In the genomic region with DNA sequence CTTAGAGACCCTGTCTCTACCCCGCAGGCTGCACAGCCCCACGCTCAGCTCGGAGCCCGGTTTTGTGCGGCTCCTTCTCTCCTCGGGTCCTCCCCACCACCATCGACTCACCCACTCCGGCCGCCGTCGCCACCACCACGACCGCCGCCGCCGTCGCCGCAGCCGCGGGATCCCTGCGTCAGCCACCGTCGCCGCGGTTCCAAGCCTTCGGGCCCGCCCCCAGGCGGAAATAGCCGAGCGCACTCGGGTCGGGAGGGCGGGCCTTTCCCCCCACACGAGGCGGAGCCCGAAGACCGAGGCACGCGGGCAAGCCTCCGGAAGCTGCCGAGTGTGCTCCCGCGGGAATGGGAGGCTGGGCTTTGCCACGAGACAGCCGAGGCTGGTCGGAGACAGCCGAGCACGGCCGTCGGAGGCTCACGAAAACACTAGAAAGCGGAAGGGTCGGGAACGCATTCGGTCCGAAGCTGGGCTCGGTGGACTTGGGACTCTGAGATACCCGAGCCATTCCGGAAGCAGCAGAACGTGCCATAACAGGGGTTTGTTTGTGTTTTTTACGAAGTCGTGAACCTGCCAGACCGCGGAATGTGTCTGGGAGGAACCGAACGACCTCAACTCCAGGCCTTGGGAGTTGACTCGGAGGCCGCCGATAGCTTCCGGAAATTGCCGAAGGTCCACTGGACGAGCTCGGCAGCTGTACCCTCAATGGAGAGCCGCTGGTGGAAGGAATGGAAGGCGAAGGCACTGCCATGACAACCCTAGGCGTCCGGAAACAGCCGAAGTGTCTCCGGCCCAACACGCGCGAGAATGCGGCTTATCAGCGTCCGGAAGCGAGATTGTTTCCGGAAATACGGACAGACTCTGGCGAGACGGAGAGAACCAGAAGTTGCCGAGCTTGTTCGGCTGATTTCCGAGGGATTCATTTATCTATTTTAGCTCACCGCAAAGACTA, we compare ENCODE assay signal across 8 mouse cellular contexts. TPM values are rescaled to one million over a fixed set of nuclear protein-coding genes. Genes with fewer than 3 reads are reported as not detected.
DNase-seq lines count a peak whose midpoint lies in the region; ATAC-seq lines count a peak whose summit lies in the region.

A gene (minus strand): TSS at position 218 of the 949 bp plus-strand sequence.

- peaks cover 85% of the 10 kb centered on the region for H3K4me1 ChIP-seq in megakaryocyte, embryonic 14.5 days

- DNase-seq in ZHBTc4 (ENCODE audit: low read depth, low spot score): peak; percentile 98
- peak; percentile 96 to 97 for DNase-seq in gastrocnemius, adult 8-10 months (ENCODE audit: low spot score in 2 of 2)
- peak; percentile 90 for DNase-seq in hindlimb bud, embryonic 11.5 days (ENCODE audit: extremely low spot score, low read depth, low spot score)
- DNase-seq in left cerebral cortex, adult 8-10 months (ENCODE audit: low spot score in 2 of 2): peak; percentile 96 to 97
- DNase-seq in right cerebral cortex, postnatal 10 days (ENCODE audit: low spot score in 2 of 2): peak; percentile 99
- peak; percentile 98 for DNase-seq in urinary bladder, postnatal 25 days (ENCODE audit: low spot score)

- no peaks in the 10 kb centered on the region for H3K27me3 ChIP-seq in megakaryocyte, embryonic 14.5 days (replicated peaks)

- peaks cover 77% of the 10 kb centered on the region for H3K36me3 ChIP-seq in megakaryocyte, embryonic 14.5 days (replicated peaks; ENCODE audit: low read length)

- ATAC-seq in common myeloid progenitor, adult 5-6 weeks (replicated peaks; ENCODE audit: low read depth, poor library complexity, severe bottlenecking): peak; percentile 84

- H3K9me3 ChIP-seq in megakaryocyte, embryonic 14.5 days: no peaks in the 10 kb centered on the region

- H3K4me3 ChIP-seq in megakaryocyte, embryonic 14.5 days (replicated peaks): peak within 1 kb of the TSS; percentile 97

RNA-seq across cellular contexts. Expression of the gene that starts here (rescaled TPM):
- 19.8 and 23.7 TPM in 2 replicates for total RNA-seq in common myeloid progenitor, adult 5-6 weeks (2017)
- 10 to 100 TPM; 14.5 to 17.4 (median 16.0) TPM for total RNA-seq in gastrocnemius, adult 8-10 months (2022)
- total RNA-seq in left cerebral cortex, adult 8-10 months (2022): 100 to 1,000 TPM; 143 to 151 (median 149) TPM
- polyA plus RNA-seq in megakaryocyte, embryonic 14.5 days (2012; ENCODE audit: insufficient read depth, low replicate concordance): 51.5 and 59.4 TPM in 2 replicates

Comparison
In these comparisons a context has a peak if more than half of its experiments do, and no peak if none do; other contexts are left out.
1. Peak in every context shown above with its lines: DNase-seq, ATAC-seq and H3K4me3 ChIP-seq.